Mouse (Mus musculus): ENCODE results near the gene Angptl4. TPM values are rescaled to one million over a fixed set of nuclear protein-coding genes. Genes with fewer than 3 reads are reported as not detected.

Angptl4 gene
- polyA plus RNA-seq, 1 experiment from 2014 or later: 93.5 TPM

GRCm38 (mm10) chr17:33755418-33756107, 26.1 kb downstream of the Angptl4 start:
- WGBS (ENCODE audit: insufficient replicate concordance): 72% methylated on average over 10 of the region's 10 CpGs
- ATAC-seq (no peak), DNase-seq (no peak)
- Histone ChIP-seq H3K27ac (ENCODE audit: low read depth) (peak overlapping the region; percentile 46), H3K27me3 (ENCODE audit: insufficient read depth, low read length) (no peaks in the 10 kb centered on the region), H3K4me2 (ENCODE audit: low read depth, low read length) (peak overlapping the region; percentile 20; the same call in 1 of the 2 replicates), H3K9me3 (ENCODE audit: low read length) (no peaks in the 10 kb centered on the region), H3K36me3 (replicated peaks; ENCODE audit: insufficient read depth, low read length) (peaks cover 7% of the 10 kb centered on the region), H3K9ac (replicated peaks) (peak overlapping the region; percentile 31), H3K4me3 (ENCODE audit: low read depth, low read length) (no peak overlapping the region), H3K4me1 (ENCODE audit: insufficient read depth) (peaks cover 57% of the 10 kb centered on the region)
- TF ChIP-seq CTCF (IDR thresholded peaks at IDR 0.05; ENCODE audit: low read depth) (no peak), EP300 (IDR thresholded peaks at IDR 0.05; ENCODE audit: low read depth) (no peak)

- Histone ChIP-seq H3K36me3 (replicated peaks; ENCODE audit: insufficient read depth, low read length) (peaks cover 13% of the 10 kb centered on the region), H3K4me3 (ENCODE audit: low read depth, low read length) (no peak overlapping the region), H3K27me3 (ENCODE audit: insufficient read depth, low read length) (no peaks in the 10 kb centered on the region), H3K27ac (ENCODE audit: low read depth) (0 out of 2 replicates have a peak overlapping the region, but pooled peaks have one; percentile 46), H3K4me1 (ENCODE audit: insufficient read depth) (peaks cover 57% of the 10 kb centered on the region), H3K9ac (replicated peaks) (no peak overlapping the region), H3K4me2 (ENCODE audit: low read depth, low read length) (no peak overlapping the region), H3K9me3 (ENCODE audit: low read length) (no peaks in the 10 kb centered on the region)
- DNase-seq (no peak), ATAC-seq (no peak)
- TF ChIP-seq CTCF (IDR thresholded peaks at IDR 0.05; ENCODE audit: low read depth): peak; percentile 25
- no peak for TF ChIP-seq EP300 (IDR thresholded peaks at IDR 0.05; ENCODE audit: low read depth)
- WGBS (ENCODE audit: insufficient replicate concordance): 89% methylated on average over 1 of the region's 1 CpGs
Measured at GRCm38 (mm10) chr17:33754656-33755055, 27.0 kb downstream of the Angptl4 start.

GRCm38 (mm10) chr17:33752297-33752696, 29.3 kb downstream of the Angptl4 start:
- Histone ChIP-seq H3K9ac (replicated peaks) (no peak overlapping the region), H3K27ac (ENCODE audit: low read depth) (no peak overlapping the region), H3K4me1 (ENCODE audit: insufficient read depth) (peaks cover 35% of the 10 kb centered on the region), H3K27me3 (ENCODE audit: insufficient read depth, low read length) (no peaks in the 10 kb centered on the region), H3K4me2 (ENCODE audit: low read depth, low read length) (no peak overlapping the region), H3K9me3 (ENCODE audit: low read length) (no peaks in the 10 kb centered on the region), H3K4me3 (ENCODE audit: low read depth, low read length) (no peak overlapping the region), H3K36me3 (replicated peaks; ENCODE audit: insufficient read depth, low read length) (peaks cover 30% of the 10 kb centered on the region)
- ATAC-seq: no peak
- DNase-seq: no peak
- WGBS (ENCODE audit: insufficient replicate concordance): 92% methylated on average over 2 of the region's 2 CpGs
- TF ChIP-seq CTCF (IDR thresholded peaks at IDR 0.05; ENCODE audit: low read depth) (no peak), EP300 (IDR thresholded peaks at IDR 0.05; ENCODE audit: low read depth) (no peak)

GRCm38 (mm10) chr17:33751181-33751580, 30.4 kb downstream of the Angptl4 start:
- ATAC-seq: no peak
- DNase-seq: no peak
- Histone ChIP-seq H3K27me3 (ENCODE audit: insufficient read depth, low read length) (no peaks in the 10 kb centered on the region), H3K4me3 (ENCODE audit: low read depth, low read length) (no peak overlapping the region), H3K9ac (replicated peaks) (peak overlapping the region; percentile 34; the same call in 1 of the 2 replicates), H3K36me3 (replicated peaks; ENCODE audit: insufficient read depth, low read length) (peaks cover 33% of the 10 kb centered on the region), H3K4me2 (ENCODE audit: low read depth, low read length) (no peak overlapping the region), H3K27ac (ENCODE audit: low read depth) (no peak overlapping the region), H3K9me3 (ENCODE audit: low read length) (no peaks in the 10 kb centered on the region), H3K4me1 (ENCODE audit: insufficient read depth) (peaks cover 24% of the 10 kb centered on the region)
- no peak for TF ChIP-seq CTCF (IDR thresholded peaks at IDR 0.05; ENCODE audit: low read depth)

DNA sequence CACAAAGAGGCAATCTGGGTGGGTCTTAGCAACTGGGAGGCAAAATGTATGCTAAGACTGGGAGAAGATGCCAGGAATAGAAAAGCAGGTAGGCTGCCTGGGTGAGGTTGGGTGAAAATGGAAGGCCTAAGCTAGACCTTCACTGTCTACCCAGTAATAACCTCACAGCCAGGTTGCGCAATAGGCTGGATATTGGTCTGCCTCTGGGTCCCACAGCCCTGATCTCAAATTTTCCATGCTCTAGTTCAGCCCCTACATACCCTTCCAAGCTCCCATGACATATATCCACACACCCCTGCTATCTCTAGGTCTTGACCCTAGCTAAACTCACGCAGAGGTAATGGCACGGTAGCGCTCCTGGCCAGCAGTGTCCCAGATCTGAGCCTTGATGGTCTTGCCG, 32.2 kb downstream of the Angptl4 start:
- TF ChIP-seq CTCF (IDR thresholded peaks at IDR 0.05; ENCODE audit: low read depth) (no peak), EP300 (IDR thresholded peaks at IDR 0.05; ENCODE audit: low read depth) (no peak)
- Histone ChIP-seq H3K4me2 (ENCODE audit: low read depth, low read length) (no peak overlapping the region), H3K27ac (ENCODE audit: low read depth) (no peak overlapping the region), H3K4me3 (ENCODE audit: low read depth, low read length) (no peak overlapping the region), H3K27me3 (ENCODE audit: insufficient read depth, low read length) (no peaks in the 10 kb centered on the region), H3K4me1 (ENCODE audit: insufficient read depth) (peaks cover 13% of the 10 kb centered on the region), H3K9ac (replicated peaks) (no peak overlapping the region), H3K9me3 (ENCODE audit: low read length) (no peaks in the 10 kb centered on the region), H3K36me3 (replicated peaks; ENCODE audit: insufficient read depth, low read length) (peaks cover 34% of the 10 kb centered on the region)
- DNase-seq (no peak), ATAC-seq (no peak)
- WGBS (ENCODE audit: insufficient replicate concordance): 92% methylated on average over 5 of the region's 5 CpGs

- DNase-seq (peak; percentile 53), ATAC-seq (peak; percentile 72)
- Histone ChIP-seq H3K9me3 (ENCODE audit: low read length) (no peaks in the 10 kb centered on the region), H3K27ac (ENCODE audit: low read depth) (no peak overlapping the region), H3K4me1 (ENCODE audit: insufficient read depth) (peaks cover 3% of the 10 kb centered on the region; the same call in 1 of the 2 replicates), H3K4me2 (ENCODE audit: low read depth, low read length) (no peak overlapping the region), H3K27me3 (ENCODE audit: insufficient read depth, low read length) (no peaks in the 10 kb centered on the region), H3K4me3 (ENCODE audit: low read depth, low read length) (no peak overlapping the region), H3K9ac (replicated peaks) (no peak overlapping the region), H3K36me3 (replicated peaks; ENCODE audit: insufficient read depth, low read length) (peaks cover 30% of the 10 kb centered on the region)
- TF ChIP-seq EP300 (IDR thresholded peaks at IDR 0.05; ENCODE audit: low read depth) (no peak), CTCF (IDR thresholded peaks at IDR 0.05; ENCODE audit: low read depth) (peak; percentile 86)
- 38% methylated on average over 2 of the region's 2 CpGs for WGBS (ENCODE audit: insufficient replicate concordance)
Measured at GRCm38 (mm10) chr17:33746011-33746410, 35.6 kb downstream of the Angptl4 start.

Data from liver, postnatal 0 days (tissue).